Mouse (Mus musculus) embryo, embryonic 10.5 days (tissue): Measurements from ENCODE around the gene Ispd.
A peak's percentile ranks its signal among the peaks of the same experiment; 100 is the strongest.

Experiments
- DNase-seq: peaks from one replicate; pipeline ENCODE4 v3.0.0-alpha.2; 2015; ENCODE audit warnings: low spot score

The Ispd gene

DNA sequence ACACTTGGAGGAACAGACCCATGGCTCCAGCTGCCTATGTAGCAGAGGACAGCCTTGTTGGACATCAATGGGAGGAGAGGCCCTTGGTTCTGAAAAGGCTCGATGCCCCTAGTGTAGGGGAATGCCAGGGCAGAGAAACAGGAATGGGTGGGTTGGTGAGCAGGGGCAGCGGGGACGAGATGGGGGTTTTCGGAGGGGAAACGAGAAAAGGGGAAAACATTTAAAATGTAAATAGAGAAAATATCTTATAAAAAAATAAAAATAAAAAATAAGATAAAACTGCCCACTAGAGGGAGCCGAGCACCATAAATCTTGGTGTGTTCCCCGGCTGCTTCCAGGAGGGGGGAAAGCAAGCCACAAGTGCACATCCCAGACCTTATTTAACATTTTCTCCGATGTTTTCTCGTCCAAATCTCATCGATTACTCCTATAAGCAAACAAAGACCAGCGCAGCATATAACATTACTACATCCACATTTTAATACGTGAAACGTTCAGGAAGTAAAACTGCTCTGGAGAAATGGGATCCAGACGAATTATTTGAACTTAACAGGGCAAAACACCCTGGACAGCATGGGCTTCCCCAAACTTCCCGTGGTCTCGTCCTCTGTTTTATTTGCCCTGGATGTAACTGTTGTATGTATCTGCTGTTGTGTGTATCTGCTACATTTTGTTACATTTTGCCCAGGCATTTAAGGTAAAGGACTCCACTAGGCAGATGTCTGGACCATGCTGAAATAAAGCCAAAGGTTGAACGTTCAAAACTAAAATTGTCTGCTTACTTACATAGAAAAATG, 332.8 kb downstream of the Ispd start:
- DNase-seq = peak; percentile 78

DNA sequence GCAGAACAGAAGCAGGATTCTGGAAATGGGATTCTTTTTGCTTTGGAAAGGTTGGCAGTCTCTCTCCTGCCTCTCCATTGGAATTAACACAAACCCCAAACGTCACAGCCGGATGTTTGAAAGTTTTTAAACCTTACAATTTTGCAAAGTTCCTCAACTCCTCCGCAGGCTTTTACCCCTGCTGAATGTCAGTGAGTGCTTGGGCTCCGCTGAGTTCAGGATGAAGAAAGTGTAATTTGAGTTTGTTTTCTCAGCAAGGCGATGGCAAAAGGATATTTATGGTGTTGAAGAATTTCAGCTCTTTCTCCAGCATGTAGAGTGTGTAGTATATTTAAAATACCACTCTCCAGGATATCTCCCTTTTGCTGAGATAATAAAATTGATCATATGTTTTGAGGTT, 336.3 kb downstream of the Ispd start:
- DNase-seq = no peak

DNA sequence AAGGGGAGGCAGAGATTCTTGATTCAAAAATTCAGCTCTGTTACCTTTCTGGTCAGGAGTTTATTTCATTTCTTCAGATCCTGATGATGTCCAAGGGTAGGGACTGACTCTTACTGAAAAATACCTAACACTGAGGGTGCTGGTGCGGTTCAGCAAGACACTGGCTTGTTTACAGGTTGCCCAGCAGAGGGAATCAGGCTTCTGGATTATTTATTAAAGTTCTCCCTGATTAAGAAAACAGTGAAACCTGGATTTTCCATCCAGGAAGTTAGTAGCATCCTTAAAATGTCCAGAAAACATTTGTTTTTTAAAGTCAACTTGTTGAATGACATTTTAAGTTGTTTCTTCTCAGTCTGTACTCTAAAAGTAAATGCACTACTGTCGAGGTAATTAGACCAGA, 337.2 kb downstream of the Ispd start:
- DNase-seq = no peak

DNA sequence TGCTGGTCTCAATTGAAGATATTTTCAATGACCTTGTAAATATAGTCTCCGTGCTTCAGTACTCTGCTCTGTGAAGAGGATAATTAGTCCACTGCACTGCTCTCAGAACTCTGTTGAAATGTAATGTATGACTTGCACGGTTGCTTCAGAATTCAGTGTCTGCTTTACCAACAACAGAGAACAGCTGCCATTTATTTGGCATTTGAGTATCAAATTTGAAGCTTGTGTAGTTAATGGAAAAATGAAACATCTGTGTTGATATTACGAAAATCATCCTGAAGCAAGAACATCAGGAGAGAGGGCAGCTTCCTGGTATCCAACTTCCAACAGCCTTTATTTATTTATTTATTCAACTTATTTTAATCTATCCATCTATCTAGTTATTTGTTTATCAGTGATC, 337.8 kb downstream of the Ispd start:
- DNase-seq = no peak

DNA sequence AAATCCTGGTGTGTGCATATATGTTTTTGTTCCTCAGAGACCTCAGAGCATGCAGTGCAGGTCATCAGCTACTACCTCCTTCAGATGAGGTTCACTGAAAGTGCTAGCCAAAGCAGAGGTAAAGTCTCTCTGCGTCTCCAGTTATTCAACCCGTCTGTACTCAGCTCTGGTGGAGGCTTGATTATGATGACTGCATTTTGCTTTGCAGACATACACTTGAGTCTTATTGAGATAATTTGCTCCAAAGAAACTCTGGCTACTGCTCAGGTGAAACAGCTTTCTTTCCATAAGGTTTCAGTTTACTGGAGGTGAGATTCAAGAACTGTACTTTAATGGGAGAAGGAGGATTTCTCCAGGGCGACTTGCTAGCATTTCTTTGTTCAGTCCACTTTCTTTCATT, 339.5 kb downstream of the Ispd start:
- no peak for DNase-seq

DNA sequence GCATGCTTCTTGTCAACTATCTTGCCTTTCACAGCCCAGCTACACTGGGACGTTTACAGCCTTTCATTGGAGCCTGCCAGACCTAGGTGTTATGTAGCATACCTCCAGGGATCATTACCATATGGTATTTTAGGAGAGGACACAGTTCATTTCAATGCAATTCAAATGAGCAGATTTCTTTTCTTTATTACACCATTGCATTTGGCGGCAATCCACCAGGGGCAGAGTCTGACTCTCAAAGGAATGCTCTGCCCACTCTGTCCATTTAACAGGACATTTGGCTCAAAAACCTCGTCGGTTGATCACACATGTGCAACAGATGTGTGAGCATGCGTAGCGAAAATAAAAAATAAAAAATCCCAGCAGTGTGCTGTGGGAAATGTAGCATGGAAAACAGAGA, 340.0 kb downstream of the Ispd start:
- DNase-seq = peak; percentile 49

DNA sequence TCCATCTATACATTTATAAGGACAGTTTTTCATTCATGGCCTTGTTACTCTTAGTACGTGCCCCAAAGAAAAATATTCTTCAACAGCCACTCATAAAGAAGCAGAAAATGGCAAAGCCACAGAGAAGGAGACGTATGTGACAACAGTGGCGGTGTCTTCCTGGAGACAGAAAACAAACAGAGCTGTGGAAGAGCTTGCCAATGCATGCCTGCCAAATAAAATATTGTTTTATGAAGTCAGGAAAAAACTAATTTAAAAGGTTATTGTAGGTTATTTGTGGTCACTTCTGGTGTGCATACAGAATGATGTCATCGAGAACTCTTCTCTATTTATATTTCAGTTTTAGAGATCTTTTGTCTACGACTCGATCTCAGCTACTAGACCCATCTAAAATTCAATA, 341.5 kb downstream of the Ispd start:
- no peak for DNase-seq

DNA sequence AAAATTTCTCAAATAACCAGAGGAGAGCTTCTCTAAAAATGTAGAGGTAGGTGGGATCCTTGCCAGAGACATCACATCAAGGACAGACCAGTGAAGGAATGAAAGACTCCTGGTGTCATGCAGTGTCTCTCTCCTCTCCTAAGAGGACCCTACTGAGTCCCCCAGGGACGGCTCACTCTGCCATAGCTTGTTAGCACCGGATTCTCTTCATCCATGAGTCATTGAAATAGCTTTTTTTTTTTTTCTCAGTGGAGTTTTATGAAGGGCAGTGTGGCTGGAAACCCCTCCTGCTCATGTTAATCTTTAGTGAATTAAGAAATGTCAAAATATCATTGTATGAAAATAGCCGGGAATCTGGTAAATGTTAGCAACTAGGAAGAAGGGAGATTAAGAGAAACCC, 342.1 kb downstream of the Ispd start:
- no peak for DNase-seq

DNA sequence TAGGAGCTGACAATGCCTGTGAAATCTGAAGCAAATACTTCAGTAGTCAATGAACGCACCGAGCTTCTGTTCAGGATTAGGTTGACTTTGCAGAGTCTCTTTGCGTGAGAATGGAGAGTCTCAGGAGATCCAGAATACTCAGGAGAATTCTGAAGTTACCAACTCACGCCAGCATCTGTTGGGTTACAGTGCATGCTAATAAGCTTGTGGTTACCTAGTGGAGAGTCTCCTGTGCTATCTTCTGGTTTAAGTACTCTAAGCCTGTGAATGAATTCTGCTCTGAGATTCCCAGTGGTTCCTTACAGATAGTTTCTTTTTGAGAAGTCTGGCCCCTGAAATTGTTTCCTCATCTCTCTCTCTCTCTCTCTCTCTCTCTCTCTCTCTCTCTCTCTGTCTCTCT, 343.0 kb downstream of the Ispd start:
- DNase-seq = no peak

DNA sequence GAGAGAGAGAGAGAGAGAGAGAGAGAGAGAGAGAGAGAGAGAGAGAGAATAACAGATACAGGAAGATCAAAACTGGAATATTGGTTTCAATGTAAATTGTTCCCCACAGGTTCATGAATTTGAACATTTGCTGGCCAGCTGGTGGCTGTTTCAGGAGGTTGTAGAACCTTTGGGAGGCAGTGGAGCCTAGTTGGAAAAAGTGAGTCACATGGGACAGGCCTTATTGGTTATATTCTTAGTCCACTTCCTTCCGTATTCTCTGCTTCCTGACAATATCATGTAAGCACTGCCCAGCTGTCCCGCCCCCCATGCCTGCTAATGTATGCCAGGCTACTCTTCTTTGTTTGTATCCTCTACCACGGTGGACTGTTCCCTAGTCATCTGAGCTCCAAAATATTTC, 344.0 kb downstream of the Ispd start:
- no peak for DNase-seq

DNA sequence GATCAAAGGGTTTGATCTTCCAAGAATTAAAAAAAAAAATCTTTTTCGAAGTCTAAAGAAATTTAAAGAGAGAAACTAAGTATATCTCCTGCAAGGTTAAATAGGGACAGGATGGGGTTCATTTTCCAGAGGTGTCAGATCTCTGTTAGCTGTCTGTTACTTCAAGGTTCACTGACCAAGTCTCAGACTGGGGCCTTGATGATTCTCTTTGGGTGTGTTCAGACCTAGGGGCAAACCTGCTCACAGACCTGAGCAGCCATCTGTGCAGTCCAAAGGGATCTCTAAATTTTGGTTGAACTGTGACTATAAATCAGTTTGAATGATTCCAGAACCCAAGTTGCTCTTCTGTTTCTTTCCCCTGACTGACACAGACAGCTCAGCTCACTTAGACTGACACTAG, 344.8 kb downstream of the Ispd start:
- no peak for DNase-seq

DNA sequence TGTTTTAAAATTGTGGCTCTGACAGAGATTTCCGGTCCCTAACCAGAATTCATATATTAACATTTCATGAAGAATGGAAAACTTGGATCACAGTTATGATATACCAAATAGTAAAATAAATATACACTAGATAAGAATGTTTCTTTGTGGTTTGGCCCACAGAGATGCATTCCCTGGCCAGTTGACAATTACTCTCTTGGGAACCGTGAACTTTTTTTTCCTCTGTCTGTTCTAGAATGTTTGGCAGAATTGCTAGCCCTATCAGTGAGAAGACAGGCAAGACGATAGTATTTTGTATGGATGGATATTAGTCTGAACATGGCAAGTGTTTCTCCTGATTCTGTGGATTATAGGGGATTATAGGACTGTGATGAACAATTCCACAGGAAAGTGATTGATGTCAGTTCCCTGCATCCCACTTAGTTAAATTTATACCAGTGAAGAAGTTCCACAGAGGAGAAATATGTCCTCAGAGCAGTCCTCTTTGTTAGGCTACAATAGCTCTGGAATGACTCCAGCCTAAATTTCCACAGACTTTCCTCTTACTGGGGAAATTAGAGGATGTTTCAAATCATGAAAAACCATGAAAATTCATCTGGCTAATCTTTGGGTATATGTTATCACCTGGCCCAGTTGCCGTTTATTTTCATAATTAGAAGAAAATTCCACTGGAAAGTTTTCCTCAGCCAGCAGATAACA, 352.6 kb downstream of the Ispd start:
- DNase-seq = no peak
